Mouse (Mus musculus): ENCODE results near the gene Cand2.

Cand2 gene

GRCm38 (mm10) chr6:115830779-115831601 lies 56.7 kb downstream of the Cand2 start:
- no peak for DNase-seq (ENCODE audit: low read depth, low spot score)

GRCm38 (mm10) chr6:115832152-115832850 lies 58.0 kb downstream of the Cand2 start:
- DNase-seq (ENCODE audit: low read depth, low spot score) = no peak

GRCm38 (mm10) chr6:115833861-115834260 lies 59.5 kb downstream of the Cand2 start:
- DNase-seq (ENCODE audit: low read depth, low spot score) = no peak

GRCm38 (mm10) chr6:115838161-115838597 lies 63.8 kb downstream of the Cand2 start, which contains the start of gene Efcab12:
Gene Efcab12 (minus strand): TSS chr6:115838412.
- DNase-seq (ENCODE audit: low read depth, low spot score) = peak; percentile 87

GRCm38 (mm10) chr6:115838745-115839144 lies 64.4 kb downstream of the Cand2 start:
- DNase-seq (ENCODE audit: low read depth, low spot score) = no peak

- DNase-seq (ENCODE audit: low read depth, low spot score) = no peak
Measured at GRCm38 (mm10) chr6:115845006-115845405, 70.7 kb downstream of the Cand2 start.

- peak; percentile 60 for DNase-seq (ENCODE audit: low read depth, low spot score)
Measured at GRCm38 (mm10) chr6:115846640-115847411, 72.5 kb downstream of the Cand2 start.

- DNase-seq (ENCODE audit: low read depth, low spot score) = no peak
Measured at GRCm38 (mm10) chr6:115848598-115849304, 74.4 kb downstream of the Cand2 start.

- DNase-seq (ENCODE audit: low read depth, low spot score) = no peak
Measured at GRCm38 (mm10) chr6:115852446-115853090, 78.2 kb downstream of the Cand2 start.

- peak; percentile 100 for DNase-seq (ENCODE audit: low read depth, low spot score)
Measured at GRCm38 (mm10) chr6:115853091-115853813, 78.9 kb downstream of the Cand2 start, which contains the start of the genes Mbd4 and Ift122. Gene Mbd4 (minus strand): TSS chr6:115853371. Gene Ift122 (plus strand): TSS chr6:115853470.

GRCm38 (mm10) chr6:115853985-115854384 lies 79.6 kb downstream of the Cand2 start:
- no peak for DNase-seq (ENCODE audit: low read depth, low spot score)

- no peak for DNase-seq (ENCODE audit: low read depth, low spot score)
Measured at GRCm38 (mm10) chr6:115854432-115854831, 80.1 kb downstream of the Cand2 start.

All from WW6 (cell line).